ENCODE assay signal across 25 mouse cellular contexts in genomic region chr16:33474381-33474780, GRCm38 (mm10).
"Had no signal": no experiment of that assay in that cellular context is flagged by ENCODE, and none has a peak within 500 bp of the region (broad histone marks: within the 10 kb centered on the region; RNA-seq: fewer than 3 reads in every experiment).

No protein-coding gene starts in this region.

- H3K9me3 ChIP-seq: heart, embryonic 13.5 days; heart, embryonic 15.5 days; hindbrain, embryonic 10.5 days; hindbrain, embryonic 12.5 days; kidney, embryonic 15.5 days; limb, embryonic 13.5 days; limb, embryonic 15.5 days; liver, embryonic 12.5 days had no signal

- DNase-seq: gastrocnemius, postnatal 14 days; gastrocnemius, postnatal 36 days; heart, adult 18-20 months; heart, postnatal 4 days; kidney, adult 11 months; kidney, adult 2 months; kidney, adult 9 months; kidney, postnatal 14 days; kidney, postnatal 4 days; left cerebral cortex, postnatal 4 days had no signal

- H3K27me3 ChIP-seq: heart, embryonic 13.5 days; heart, embryonic 15.5 days; hindbrain, embryonic 12.5 days; kidney, embryonic 15.5 days; limb, embryonic 13.5 days; limb, embryonic 15.5 days; liver, embryonic 12.5 days had no signal

- H3K9ac ChIP-seq: heart, embryonic 13.5 days; heart, embryonic 15.5 days; hindbrain, embryonic 12.5 days; hindbrain, embryonic 14.5 days; kidney, embryonic 15.5 days; limb, embryonic 13.5 days; limb, embryonic 15.5 days; liver, embryonic 12.5 days had no signal

- ATAC-seq: hindbrain, embryonic 16.5 days; inflammation-experienced regulatory T-cells, adult 6 months; intestine, embryonic 16.5 days; liver, embryonic 12.5 days had no signal

- H3K4me1 ChIP-seq: heart, embryonic 13.5 days; heart, embryonic 15.5 days; hindbrain, embryonic 10.5 days; hindbrain, embryonic 12.5 days; kidney, embryonic 15.5 days; limb, embryonic 13.5 days; limb, embryonic 15.5 days; liver, embryonic 12.5 days had no signal

- H3K4me3 ChIP-seq: heart, embryonic 13.5 days; heart, embryonic 15.5 days; hindbrain, embryonic 10.5 days; hindbrain, embryonic 12.5 days; kidney, embryonic 15.5 days; layer of hippocampus, adult 2 months; left cerebral cortex, adult 2 months; limb, embryonic 13.5 days; limb, embryonic 15.5 days; liver, embryonic 12.5 days had no signal

- H3K27ac ChIP-seq: heart, embryonic 13.5 days; heart, embryonic 15.5 days; hindbrain, embryonic 10.5 days; hindbrain, embryonic 12.5 days; hindbrain, embryonic 14.5 days; kidney, embryonic 15.5 days; kidney, postnatal 0 days; layer of hippocampus, adult 2 months; left cerebral cortex, adult 2 months; limb, embryonic 13.5 days; limb, embryonic 15.5 days; liver, embryonic 12.5 days had no signal
